Mouse (Mus musculus) hindbrain, embryonic 11.5 days (tissue): Measurements from ENCODE around the gene Itgb6. TPM values are rescaled to one million over a fixed set of nuclear protein-coding genes. Genes with fewer than 3 reads are reported as not detected.

Source experiments
- ATAC-seq: fragments of 200-750 bp; cut with Nextera tagmentation; 2 replicates; pipeline ENCODE4 v1.8.0; 2017; ENCODE audit warnings: mild to moderate bottlenecking, moderate TSS enrichment, moderate library complexity; ENCODE audit not compliant: low FRiP score
- DNase-seq: peaks from one replicate; pipeline ENCODE4 v3.0.0-alpha.2; 2015; ENCODE audit warnings: low spot score
- H3K27ac ChIP-seq: fragments of 300-500 bp; sonication (generic); 2 replicates; pipeline ENCODE4 v1.5.1; 2014; ENCODE audit warnings: mild to moderate bottlenecking, low read depth, low read length
- H3K27me3 ChIP-seq: fragments of 300-500 bp; sonication (generic); 2 replicates; pipeline ENCODE4 v1.6.1; 2014; ENCODE audit warnings: mild to moderate bottlenecking, low read length, moderate library complexity, mixed read lengths; ENCODE audit not compliant: control insufficient read depth, insufficient read depth
- H3K36me3 ChIP-seq: fragments of 300-500 bp; sonication (generic); 2 replicates; pipeline ENCODE4 v1.6.1; 2014; ENCODE audit warnings: mild to moderate bottlenecking, low read length, moderate library complexity, mixed read lengths; ENCODE audit not compliant: control insufficient read depth, insufficient read depth
- H3K4me1 ChIP-seq: fragments of 300-500 bp; sonication (generic); replicated peaks from 2 replicates; pipeline ENCODE4 v1.6.1; 2014; ENCODE audit warnings: low read length, mixed read lengths; ENCODE audit not compliant: control insufficient read depth, insufficient read depth
- H3K4me2 ChIP-seq: fragments of 300-500 bp; sonication (generic); replicated peaks from 2 replicates; pipeline ENCODE4 v1.6.1; 2014; ENCODE audit warnings: mild to moderate bottlenecking, low read depth, low read length
- H3K4me3 ChIP-seq: fragments of 300-500 bp; sonication (generic); 2 replicates; pipeline ENCODE4 v1.5.1; 2014; ENCODE audit warnings: low read depth, low read length
- H3K9ac ChIP-seq: fragments of 300-500 bp; sonication (generic); 2 replicates; pipeline ENCODE4 v1.6.1; 2014; ENCODE audit warnings: low read depth, low read length
- H3K9me3 ChIP-seq: fragments of 300-500 bp; sonication (generic); 2 replicates; pipeline ENCODE4 v1.6.1; 2016; ENCODE audit warnings: low read length; ENCODE audit not compliant: control insufficient read depth
- WGBS: fragments of 180-500 bp; shearing (Covaris S2); extraction: QIAGEN DNeasy Blood & Tissue Kit; methylation state at CpG from one replicate; pipeline ENCODE4 v1.1.7; 2014; 5-methylcytosine and 5-hydroxymethylcytosine counted together
- polyA plus RNA-seq: library from polyadenylated mRNA; unstranded; fragments of >200 nt; fragmentation: Nextera tagmentation; extraction: Ambion mirVana; gene quantifications from 2 replicates; pipeline ENCODE4 v1.2.1, GENCODE M21; 2014

Gene Itgb6
- polyA plus RNA-seq, 1 experiment from 2014 or later, result 0.71 TPM

- H3K4me2 ChIP-seq, result no peak overlapping the region
- DNase-seq, result no peak
- no peak overlapping the region for H3K9ac ChIP-seq
- H3K36me3 ChIP-seq, result no peaks in the 10 kb centered on the region
- ATAC-seq, result no peak
- WGBS, result 95% methylated on average over 6 of the region's 6 CpGs
- no peaks in the 10 kb centered on the region for H3K9me3 ChIP-seq
- H3K4me3 ChIP-seq, result no peak overlapping the region
- no peak overlapping the region for H3K27ac ChIP-seq
- H3K27me3 ChIP-seq, result no peaks in the 10 kb centered on the region
- no peaks in the 10 kb centered on the region for H3K4me1 ChIP-seq
Measured at GRCm38 (mm10) chr2:60696559-60696958, 25.9 kb downstream of the Itgb6 start.

GRCm38 (mm10) chr2:60695706-60696105 is 26.7 kb downstream of the Itgb6 start:
- Histone ChIP-seq H3K36me3 (no peaks in the 10 kb centered on the region), H3K9ac (no peak overlapping the region), H3K4me2 (no peak overlapping the region), H3K9me3 (no peaks in the 10 kb centered on the region), H3K27me3 (no peaks in the 10 kb centered on the region), H3K27ac (no peak overlapping the region), H3K4me1 (no peaks in the 10 kb centered on the region), H3K4me3 (no peak overlapping the region)
- no peak for DNase-seq
- ATAC-seq, result no peak
- 89% methylated on average over 8 of the region's 8 CpGs for WGBS

GRCm38 (mm10) chr2:60694563-60694962 is 27.9 kb downstream of the Itgb6 start:
- no peak overlapping the region for H3K4me3 ChIP-seq
- H3K4me1 ChIP-seq, result no peaks in the 10 kb centered on the region
- no peak for ATAC-seq
- H3K27me3 ChIP-seq, result no peaks in the 10 kb centered on the region
- H3K36me3 ChIP-seq, result no peaks in the 10 kb centered on the region
- H3K9ac ChIP-seq, result no peak overlapping the region
- H3K27ac ChIP-seq, result no peak overlapping the region
- WGBS, result 83% methylated on average over 8 of the region's 8 CpGs
- H3K4me2 ChIP-seq, result no peak overlapping the region
- H3K9me3 ChIP-seq, result no peaks in the 10 kb centered on the region
- no peak for DNase-seq

GRCm38 (mm10) chr2:60692239-60692638 is 30.2 kb downstream of the Itgb6 start:
- 77% methylated on average over 5 of the region's 5 CpGs for WGBS
- no peaks in the 10 kb centered on the region for H3K9me3 ChIP-seq
- H3K27me3 ChIP-seq, result no peaks in the 10 kb centered on the region
- no peak for ATAC-seq
- H3K4me3 ChIP-seq, result no peak overlapping the region
- no peaks in the 10 kb centered on the region for H3K4me1 ChIP-seq
- no peak for DNase-seq
- no peak overlapping the region for H3K27ac ChIP-seq
- H3K9ac ChIP-seq, result no peak overlapping the region
- H3K4me2 ChIP-seq, result no peak overlapping the region
- no peaks in the 10 kb centered on the region for H3K36me3 ChIP-seq

- H3K27me3 ChIP-seq, result no peaks in the 10 kb centered on the region
- H3K27ac ChIP-seq, result no peak overlapping the region
- no peak overlapping the region for H3K4me2 ChIP-seq
- H3K9ac ChIP-seq, result no peak overlapping the region
- no peak for ATAC-seq
- no peak for DNase-seq
- no peaks in the 10 kb centered on the region for H3K4me1 ChIP-seq
- no peak overlapping the region for H3K4me3 ChIP-seq
- WGBS, result 64% methylated on average over 1 of the region's 1 CpGs
- no peaks in the 10 kb centered on the region for H3K36me3 ChIP-seq
- no peaks in the 10 kb centered on the region for H3K9me3 ChIP-seq
Measured at GRCm38 (mm10) chr2:60690212-60690611, 32.2 kb downstream of the Itgb6 start.

GRCm38 (mm10) chr2:60688944-60689615 is 33.4 kb downstream of the Itgb6 start:
- no peak overlapping the region for H3K27ac ChIP-seq
- ATAC-seq, result no peak
- H3K9me3 ChIP-seq, result no peaks in the 10 kb centered on the region

GRCm38 (mm10) chr2:60688150-60688549 is 34.3 kb downstream of the Itgb6 start:
- Histone ChIP-seq H3K27ac (no peak overlapping the region), H3K36me3 (no peaks in the 10 kb centered on the region), H3K9me3 (no peaks in the 10 kb centered on the region), H3K27me3 (no peaks in the 10 kb centered on the region), H3K4me3 (no peak overlapping the region), H3K4me1 (no peaks in the 10 kb centered on the region), H3K9ac (no peak overlapping the region), H3K4me2 (no peak overlapping the region)
- no peak for ATAC-seq
- WGBS, result 91% methylated on average over 1 of the region's 1 CpGs
- DNase-seq, result no peak

More at GRCm38 (mm10) chr2:60688944-60689615, 33.4 kb downstream of the Itgb6 start:
- no peak overlapping the region for H3K9ac ChIP-seq
- H3K4me2 ChIP-seq, result no peak overlapping the region
- WGBS, result 59% methylated on average over 14 of the region's 14 CpGs
- no peak overlapping the region for H3K4me3 ChIP-seq
- no peaks in the 10 kb centered on the region for H3K27me3 ChIP-seq
- no peaks in the 10 kb centered on the region for H3K4me1 ChIP-seq
- no peak for DNase-seq
- no peaks in the 10 kb centered on the region for H3K36me3 ChIP-seq

- H3K36me3 ChIP-seq, result no peaks in the 10 kb centered on the region
- H3K4me1 ChIP-seq, result no peaks in the 10 kb centered on the region
- no peaks in the 10 kb centered on the region for H3K9me3 ChIP-seq
- ATAC-seq (no peak), DNase-seq (no peak)
- H3K4me2 ChIP-seq, result no peak overlapping the region
- no peak overlapping the region for H3K27ac ChIP-seq
- no peak overlapping the region for H3K4me3 ChIP-seq
- no peak overlapping the region for H3K9ac ChIP-seq
- H3K27me3 ChIP-seq, result no peaks in the 10 kb centered on the region
Measured at GRCm38 (mm10) chr2:60685973-60686372, 36.5 kb downstream of the Itgb6 start.

GRCm38 (mm10) chr2:60684168-60684567 is 38.3 kb downstream of the Itgb6 start:
- Histone ChIP-seq H3K4me3 (no peak overlapping the region), H3K9ac (no peak overlapping the region), H3K4me1 (no peaks in the 10 kb centered on the region), H3K36me3 (no peaks in the 10 kb centered on the region), H3K27ac (no peak overlapping the region), H3K9me3 (no peaks in the 10 kb centered on the region), H3K4me2 (no peak overlapping the region), H3K27me3 (no peaks in the 10 kb centered on the region)
- WGBS, result 86% methylated on average over 3 of the region's 3 CpGs
- DNase-seq (no peak), ATAC-seq (no peak)
